Mouse (Mus musculus) natural killer cell, adult 2 months (primary cell): ENCODE measurements around the gene Gramd1c.
A peak's percentile ranks its signal among the peaks of the same experiment; 100 is the strongest.

Source experiments
- DNase-seq, 2 experiments: peaks; one replicate each; pipeline ENCODE4 v3.0.0; 2022; ENCODE audit warnings: low spot score in 2 of 2

Gramd1c gene

DNA sequence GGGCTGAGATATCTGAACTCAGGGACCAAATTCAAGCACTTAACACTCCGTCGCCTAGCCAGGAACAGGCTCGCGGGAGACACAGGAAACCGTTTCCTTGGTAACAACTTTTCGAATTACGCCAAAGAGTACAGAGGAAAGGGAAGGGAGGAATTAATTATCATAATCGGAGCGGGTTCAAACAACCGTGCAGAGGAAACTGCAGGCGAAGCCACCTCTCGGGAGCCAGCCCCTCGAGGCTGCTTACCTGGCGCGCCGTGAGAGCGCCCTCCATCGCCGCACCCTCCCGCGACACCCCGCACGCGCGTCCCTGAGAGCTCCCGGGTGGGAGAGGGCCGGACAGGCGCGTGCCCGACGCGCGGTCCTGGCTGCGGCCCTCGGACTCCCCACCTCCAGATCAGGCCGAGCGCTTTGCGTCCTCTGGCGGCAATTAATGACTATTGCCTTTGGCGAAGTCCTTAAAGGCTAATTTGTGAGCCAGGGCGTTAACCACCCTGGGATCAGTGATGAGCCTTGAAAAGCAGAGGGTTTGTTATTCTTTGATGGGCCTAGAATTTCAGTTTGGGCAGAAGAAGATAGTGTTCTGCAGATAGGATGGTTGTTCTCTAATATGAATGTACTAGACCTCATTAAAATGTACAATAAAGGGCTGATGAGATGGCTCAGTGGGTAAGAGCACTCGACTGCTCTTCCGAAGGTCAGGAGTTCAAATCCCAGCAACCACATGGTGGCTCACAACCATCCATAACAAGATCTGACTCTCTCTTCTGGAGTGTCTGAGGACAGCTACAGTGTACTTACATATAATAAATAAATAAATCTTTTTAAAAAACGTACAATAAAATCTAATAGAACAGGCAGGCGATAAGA, at the start of gene Gramd1c:
Gramd1c (minus strand) TSS at position 321 of the 870 bp plus-strand sequence.
- peak; percentile 16 to 26 for DNase-seq

DNA sequence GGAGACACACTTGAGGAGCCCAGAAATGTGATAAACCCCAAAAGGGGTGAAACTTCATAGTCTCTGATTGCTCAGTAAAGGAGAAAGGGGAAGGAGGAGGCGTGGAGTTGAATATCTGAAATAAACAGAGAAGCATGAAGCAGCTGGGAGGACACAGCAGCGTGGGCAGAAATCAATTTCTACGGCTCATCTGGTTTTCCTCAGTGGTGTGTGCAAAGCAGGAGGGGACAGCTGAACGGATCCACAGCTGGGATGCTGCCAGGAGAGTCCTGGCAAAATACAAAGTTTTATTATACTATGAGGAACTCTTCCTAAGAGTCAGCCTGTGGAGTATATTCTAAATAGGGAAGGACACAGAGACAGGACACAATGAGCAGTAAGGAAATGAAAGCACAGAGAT, 45.9 kb upstream of the Gramd1c start:
- no peak for DNase-seq

DNA sequence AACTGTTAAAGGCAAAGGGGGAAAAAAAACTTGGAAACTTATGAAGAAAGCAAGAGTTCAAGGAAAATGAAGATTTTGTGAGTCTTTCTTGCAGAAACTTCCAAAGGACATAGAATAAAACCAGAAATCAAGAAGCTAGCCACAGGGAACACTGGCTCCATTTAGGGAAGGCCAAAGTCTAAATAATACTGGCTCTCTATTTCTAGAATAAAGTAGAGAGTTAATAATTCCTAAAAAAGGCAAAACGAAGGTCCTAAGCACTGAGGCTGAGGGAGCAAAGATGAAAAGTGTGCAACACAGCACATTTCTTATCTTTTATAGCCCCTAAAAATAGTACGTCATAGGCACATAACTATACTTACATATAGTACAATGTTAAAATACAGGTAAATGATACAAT, 42.1 kb upstream of the Gramd1c start:
- DNase-seq: no peak

DNA sequence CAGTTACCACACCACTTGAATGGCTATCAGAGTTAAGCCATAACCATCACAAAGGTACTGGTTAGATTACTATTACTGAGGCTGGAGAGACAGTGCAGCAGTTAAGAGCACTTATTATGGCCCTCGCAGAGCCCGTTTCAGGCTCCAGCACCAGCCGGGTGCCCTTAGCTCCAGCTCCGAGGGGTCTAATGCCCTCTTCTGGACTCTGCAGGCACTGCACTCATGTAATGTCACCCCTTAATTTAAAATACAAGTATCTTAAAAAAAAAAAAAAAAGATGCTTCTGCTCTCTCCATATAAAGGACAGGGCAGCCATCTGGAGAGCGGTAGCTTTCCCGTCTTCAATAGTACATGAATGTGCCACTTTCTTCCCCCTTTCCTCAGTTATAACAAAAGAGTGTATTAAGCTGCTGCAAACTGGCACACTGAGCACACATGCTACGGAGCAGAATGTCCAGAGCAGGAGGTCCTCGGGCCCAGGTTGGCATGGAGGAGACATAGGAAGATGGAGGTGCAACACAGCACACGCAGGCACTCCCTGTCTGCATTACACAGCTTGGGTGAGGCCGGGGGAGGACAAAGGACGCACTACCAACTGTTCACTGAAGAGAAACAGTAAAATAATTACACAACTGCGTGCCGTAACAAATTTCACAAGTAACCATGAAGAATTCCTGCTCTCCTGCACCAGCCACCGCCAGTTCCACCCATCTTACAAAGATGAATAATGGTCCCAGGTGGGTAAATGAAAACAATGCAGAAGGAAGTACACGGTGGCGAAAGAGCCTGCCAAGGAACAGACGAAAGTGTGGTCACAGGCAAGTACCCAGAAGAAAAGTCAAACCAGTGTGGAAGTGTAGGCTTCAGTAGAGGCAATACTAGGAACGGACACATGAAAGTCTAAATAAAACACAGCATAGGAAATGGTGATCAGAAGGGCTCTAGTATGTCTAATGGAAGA, 40.9 kb upstream of the Gramd1c start:
- DNase-seq: peak in 1 of 2 experiments; percentile 14

DNA sequence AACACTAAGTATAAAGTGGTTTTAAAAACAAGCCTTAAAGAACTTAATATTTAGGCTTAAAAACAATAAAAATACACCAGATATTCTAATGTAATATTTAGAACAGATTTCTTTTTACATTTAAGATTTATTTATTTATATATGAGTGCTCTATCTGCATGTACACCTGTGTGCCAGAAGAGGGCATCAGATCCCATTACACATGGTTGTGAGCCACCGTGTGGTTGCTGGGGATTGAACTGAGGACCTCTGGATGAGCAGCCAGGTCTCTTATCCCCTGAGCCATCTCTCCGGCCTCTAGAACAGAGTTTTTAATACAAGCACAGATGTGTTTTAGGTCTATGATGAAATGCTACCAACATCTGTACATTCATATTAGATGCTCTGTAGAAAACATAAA, 39.8 kb upstream of the Gramd1c start:
- DNase-seq: no peak

DNA sequence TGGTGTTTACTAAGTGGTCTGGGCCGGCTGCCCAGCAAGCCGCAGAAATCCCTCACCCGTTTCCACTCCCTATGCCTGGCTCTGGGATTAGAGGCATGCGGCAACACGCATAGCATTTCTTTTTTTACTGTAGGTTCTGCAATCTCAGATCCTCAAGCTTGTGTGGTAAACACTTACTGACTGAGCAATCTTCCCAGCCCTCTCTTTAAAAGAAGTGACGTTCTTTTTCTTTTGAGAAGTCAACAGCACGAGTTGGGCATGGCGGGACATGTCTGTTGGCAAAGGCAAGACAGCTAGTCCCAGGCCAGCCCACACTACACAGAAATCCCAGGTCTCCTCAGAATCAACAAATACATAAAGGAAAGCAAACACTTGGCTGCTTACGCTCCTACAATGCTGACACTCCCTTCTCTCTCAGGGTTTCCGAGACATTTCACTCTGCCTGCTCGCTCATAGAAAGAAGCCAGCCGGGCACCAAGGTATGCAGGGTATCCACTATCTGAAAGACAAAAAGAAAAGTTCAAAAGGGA, 38.1 kb upstream of the Gramd1c start:
- no peak for DNase-seq

DNA sequence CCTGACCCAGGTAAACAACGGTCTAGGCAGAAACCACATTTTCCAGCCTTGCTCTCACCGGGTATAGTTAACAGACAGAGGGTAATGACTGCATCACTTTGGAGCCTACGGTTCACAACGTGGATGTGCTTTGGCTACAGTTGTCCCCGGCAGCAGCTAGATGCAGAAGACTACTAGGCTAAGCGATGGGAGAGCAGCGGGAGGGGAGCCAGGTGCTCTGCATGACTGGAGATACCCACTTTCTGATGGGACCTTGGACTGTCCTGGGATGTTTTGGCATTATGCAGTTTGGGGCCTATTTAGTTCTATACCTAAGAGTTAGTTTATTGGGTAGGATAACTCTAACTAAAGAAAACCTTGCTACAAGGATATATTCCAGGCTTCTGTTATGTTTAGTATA, 36.2 kb upstream of the Gramd1c start:
- no peak for DNase-seq

DNA sequence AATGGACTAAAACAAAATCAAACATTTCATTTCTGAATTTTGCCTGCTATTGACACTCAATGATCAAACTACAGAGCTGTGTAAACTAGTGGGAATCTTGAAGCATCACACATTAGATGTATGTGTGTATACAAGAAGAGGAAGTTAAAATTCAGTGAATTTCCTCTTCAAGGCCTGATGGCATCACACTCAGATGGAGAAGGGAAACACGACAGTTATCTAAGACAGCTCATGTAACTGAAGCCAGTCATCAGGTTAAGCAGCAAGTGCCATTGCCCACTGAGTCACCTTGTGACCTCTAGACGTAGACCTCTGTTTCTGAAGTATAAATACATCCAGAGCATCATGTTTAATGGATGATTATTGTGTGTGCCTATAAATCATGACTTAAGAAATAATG, 24.5 kb upstream of the Gramd1c start:
- no peak for DNase-seq

DNA sequence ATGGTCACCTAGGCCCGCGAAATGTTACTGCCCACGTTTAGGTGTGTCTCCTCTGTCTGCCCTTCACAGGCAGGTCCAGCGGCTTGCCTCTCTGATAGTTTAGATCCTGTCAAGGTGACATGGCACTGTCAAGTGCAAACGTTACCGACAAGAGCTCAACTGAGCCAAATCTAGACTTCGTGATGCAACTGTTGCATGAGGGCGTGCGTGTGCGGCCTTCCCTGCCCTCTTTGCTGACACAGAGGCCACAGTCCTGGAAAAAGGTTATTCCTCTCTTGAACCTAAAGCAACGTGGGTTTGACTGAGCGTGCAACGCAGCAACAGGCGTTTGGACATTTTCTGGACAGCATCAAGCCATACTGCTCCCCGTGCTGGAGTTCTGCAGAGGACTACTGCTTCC, 1.8 kb downstream of the Gramd1c start:
- DNase-seq: no peak

DNA sequence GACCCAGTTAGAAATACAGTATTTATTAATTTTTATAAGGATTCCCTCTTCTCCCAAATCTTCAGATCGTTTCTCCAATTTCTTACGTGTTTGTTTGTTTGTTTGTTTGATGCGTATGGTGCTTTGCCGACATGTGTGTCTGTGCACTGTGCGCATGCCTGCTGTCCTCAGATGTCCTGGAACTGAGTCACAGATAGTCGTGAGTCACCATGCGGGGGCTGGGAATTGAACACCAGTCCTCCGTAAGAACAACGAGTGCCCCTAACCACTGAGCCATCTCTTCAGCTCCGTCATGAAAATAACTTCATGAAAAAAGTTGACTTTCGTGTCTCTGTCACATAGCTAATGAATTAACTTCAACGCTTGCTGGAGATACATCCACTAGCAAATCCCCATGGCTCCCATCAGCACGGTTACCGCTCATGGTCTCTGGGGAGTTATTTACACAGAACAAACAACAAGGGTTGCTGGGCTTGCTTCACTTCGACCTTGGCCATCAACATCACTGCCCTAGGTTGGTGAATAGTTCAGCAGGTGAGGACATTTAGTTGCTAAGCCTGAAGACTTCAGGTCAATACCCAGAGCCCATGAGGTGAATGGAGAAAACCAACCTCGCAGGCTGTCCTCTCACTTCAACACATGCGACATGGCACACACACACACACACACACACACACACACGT, 2.4 kb downstream of the Gramd1c start:
- no peak for DNase-seq

DNA sequence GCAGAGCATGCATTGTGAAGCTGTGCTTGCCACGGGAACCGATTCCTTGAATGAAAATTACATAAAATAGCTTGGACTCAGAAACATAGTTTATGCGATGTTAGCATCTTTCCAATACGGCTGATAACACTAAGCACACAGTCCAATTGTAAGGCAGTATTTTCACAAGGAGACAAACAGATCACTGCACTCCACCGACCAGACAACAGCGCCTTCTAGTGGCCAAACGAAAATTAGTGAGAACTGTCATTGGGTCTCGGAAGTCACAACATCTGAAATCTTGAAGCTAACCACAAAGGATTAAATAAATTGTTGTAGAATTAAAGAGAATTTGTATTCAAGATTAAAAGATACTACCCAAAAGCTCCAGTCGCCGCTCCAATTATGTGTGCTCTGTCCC, 4.4 kb downstream of the Gramd1c start:
- peak; percentile 28 to 61 for DNase-seq

DNA sequence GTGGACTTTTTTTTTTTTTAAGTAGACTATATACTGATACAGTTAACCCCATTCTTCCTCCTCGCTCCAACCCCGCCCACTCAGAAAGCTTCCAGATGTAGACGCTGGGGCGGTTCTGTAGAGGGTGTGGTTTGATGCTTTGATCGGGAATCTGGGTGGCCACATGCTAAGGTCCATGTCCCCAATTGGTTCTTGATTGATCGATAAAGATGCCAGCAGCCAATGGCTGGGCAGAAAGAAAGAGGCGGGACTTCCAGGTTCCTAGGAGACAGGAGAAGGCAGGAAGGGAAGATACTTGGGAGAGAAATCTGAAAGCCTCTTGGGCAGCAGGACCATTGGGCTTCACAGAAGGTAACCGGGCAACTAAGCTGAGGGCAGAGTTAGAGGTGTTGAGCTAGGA, 7.4 kb downstream of the Gramd1c start:
- no peak for DNase-seq

DNA sequence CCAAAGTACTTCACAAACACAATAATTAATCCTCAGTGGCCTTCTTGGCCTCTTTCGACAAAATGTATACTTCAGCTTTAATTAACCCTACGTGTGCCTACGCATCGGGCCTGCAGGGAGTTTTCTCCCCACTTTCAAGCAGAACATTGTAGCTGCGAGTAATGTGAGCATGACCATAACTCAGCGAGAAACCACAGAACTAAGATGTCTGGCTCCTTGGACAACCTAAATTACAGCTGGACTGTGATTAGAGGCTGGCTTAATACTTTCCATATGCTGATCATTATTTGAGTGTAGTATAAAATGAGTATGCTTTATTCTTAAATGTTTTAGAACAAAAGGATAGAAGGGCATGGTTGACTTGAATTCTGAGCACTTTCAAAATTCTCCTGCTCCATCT, 9.9 kb downstream of the Gramd1c start:
- DNase-seq: no peak

DNA sequence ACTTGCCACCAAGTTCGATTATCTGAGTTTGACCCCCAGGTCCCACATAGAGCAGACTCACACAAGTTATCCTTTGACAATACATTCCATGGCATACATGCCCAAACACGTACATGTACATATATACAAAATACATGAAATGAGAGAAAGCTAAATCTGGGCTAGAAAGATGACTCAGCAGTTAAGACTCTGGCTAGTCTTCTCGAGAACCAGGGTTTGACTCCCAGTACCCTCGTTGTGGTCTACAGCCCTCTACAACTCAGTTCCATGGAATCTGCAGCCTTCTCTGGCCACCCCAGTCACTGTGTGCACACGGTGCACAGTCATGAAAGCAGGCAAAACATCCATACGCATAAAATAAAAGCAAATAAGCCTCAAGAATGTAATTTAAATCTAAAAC, 10.8 kb downstream of the Gramd1c start:
- no peak for DNase-seq

DNA sequence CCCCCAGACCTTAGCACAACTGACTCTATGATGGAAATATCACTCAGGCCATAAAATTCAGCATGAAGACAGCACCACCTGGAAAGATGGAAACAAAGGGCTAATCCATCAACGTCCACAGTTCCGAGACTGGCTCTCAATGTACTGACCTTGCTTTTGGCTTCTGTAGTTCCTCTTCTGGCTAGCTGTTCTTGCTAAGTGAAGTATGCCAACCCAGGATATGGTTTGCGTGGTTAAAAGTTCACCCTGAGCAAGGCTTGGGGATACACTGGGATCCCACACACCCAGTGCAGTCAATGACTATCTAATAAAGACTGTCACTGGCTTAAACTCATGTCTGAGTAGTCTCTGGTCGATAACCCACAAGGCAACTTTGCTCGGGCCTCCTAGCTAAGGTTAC, 13.0 kb downstream of the Gramd1c start:
- no peak for DNase-seq

DNA sequence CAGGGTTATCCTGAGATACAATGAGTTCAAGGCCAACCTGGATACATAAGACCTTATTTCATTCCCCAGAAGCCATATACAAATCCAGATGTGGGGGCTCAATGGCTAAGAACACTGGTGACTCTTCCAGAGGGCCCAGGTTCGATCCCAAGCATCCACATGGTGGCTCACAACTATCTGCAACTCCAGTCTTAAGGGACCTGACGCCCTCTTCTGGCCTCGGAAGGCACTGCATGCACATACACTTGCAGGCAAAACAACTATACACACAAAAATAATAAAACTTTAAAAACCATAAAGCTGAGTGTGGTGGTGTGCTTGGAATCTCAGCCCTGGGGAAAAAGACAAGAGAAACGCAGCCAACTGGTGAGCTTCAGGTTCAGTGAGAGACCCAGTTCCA, 24.0 kb downstream of the Gramd1c start:
- peak in 1 of 2 experiments; percentile 7 for DNase-seq

DNA sequence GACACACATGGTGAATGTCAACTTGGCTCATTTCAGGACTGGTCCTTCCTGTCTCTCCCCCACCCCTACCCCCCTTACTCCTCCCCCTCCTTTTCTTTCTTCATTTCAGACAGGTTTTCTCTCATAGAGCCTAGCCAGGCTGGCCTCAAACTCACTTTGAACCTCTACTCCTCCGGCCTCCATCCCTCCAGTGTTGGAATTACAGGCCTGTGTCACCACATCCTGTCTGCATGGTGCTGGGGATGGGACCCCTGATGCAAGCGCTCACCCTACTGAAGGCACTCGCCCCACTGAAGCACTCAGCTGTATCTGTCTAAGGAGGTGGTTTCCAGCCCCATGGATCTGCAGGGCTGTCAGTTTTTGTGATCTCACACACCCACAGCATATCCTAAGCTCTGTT, 27.9 kb downstream of the Gramd1c start:
- no peak for DNase-seq

DNA sequence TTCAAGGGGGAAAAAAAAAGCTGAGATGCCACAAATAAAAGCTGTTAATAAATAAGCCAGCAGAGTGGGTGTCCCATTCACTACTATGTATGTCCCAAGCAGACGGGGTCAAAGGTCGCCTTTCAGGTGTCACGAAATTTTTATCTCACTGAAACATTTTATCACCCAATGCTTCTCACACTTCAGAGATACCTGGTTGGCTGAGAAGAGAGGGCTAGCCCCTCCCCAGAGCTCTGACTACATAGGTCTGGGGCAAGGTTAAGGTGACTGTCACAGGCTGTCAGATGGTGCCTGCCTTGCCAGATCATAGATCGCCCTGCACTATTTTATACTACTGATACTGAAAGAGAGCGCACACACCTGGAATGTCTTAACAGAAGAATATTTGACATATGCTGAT, 29.8 kb downstream of the Gramd1c start:
- DNase-seq: no peak

DNA sequence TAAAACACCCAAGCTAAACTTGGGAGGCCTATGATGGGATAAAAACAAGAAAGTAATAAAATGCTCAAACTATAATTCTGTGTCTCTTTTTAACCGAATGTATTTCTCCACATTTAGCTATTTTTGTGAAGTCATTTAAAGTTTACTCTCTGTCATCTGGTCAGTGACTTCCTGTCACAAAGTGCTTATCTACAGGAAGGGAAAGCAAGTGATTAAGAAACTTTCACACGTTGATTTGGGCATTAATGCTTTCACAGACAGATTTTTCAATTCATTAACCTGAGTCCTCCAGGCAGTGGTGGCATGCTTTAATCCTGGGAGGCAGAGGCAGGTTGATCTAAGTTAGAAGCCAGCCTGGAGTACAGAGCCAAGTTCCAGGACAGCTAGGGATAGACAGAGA, 33.9 kb downstream of the Gramd1c start:
- DNase-seq: no peak

DNA sequence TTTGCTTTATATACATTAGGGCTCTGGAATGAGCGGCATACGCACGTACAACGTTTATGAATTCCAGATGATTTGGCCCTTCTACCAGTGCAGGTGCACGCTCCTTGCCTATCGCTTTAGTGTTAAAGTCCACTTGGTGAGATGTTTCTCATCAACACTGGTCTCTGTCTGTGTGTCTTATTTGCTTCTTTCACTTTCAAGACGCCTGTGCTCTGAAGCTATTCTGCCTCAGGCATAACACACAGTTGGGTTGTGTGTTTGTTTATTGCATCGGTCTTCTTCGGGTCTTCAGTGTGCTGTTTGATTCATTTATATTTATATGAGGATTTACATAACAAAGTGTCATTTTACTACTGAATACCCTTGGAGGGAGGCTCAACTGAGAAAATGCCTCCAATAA, 36.3 kb downstream of the Gramd1c start:
- no peak for DNase-seq

DNA sequence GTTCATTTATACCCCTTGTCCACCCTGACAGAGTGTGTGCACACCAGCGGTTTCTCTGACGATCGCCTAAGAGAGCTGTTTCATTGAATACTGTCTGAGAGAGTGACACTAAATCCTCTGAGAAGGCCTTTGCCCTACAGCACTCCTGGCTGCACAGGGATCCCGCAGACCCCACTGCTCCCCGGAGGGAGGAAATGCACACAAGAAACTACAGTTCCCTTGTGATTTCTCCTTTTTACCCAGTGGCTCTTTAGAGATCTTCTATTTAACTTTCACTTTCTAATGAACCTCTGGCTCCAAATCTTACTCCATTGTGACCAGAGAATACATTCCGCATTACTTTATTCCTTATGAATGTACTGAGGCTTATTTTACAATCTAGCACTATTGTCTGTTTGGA, 36.9 kb downstream of the Gramd1c start:
- no peak for DNase-seq

DNA sequence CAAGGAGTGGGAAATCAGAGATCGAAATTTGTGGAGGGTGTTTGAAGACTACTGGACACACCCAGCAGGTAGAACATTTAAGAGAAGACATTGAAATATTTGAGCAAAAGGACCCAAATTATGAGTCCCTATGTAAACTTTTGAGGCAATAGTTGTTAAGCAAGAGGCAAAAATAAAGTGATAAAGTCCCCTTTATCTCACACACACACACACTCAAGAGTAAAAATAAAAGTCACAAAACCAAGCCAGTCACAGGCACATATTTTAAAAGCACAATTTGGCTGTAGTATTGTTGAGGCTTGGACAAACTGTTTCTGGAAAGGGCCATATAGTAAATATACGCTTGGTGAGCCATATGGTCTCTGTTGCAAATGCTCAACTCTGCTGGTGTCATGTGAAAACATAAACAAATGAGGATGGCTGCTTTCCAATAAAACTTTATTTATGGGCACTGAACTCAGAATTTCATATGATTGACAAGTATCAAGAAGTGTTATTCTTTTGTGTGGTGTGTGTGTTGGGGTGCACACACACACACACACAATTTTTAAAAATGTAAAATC, 44.1 kb downstream of the Gramd1c start:
- DNase-seq: no peak
